Mouse (Mus musculus) left cerebral cortex, adult 2 months (tissue): ENCODE measurements at regions not wholly inside any gene's neighbourhood (a gene's known extent, or its start where the extent isn't known, plus 50 kb on each side); places are given as distances from the start of the nearest gene placed in this dataset.

Experiments used
- DNase-seq, 2 experiments: peaks; one replicate each; pipeline ENCODE4 v3.0.0; 2021 to 2022; ENCODE audit warnings: low spot score in 2 of 2, mixed read lengths in 1 of 2; ENCODE audit errors: extremely low spot score in 1 of 2
- H3K27ac ChIP-seq: fragments of 200-600 bp; 2 replicates; pipeline ENCODE4 v1.8.1; 2022
- H3K4me3 ChIP-seq: fragments of 200-600 bp; 2 replicates; pipeline ENCODE4 v1.8.1; 2022
- CTCF ChIP-seq: fragments of 200-600 bp; IDR thresholded peaks from 2 replicates; pipeline ENCODE4 v1.8.1; 2022; ENCODE audit warnings: antibody characterized with exemption, mild to moderate bottlenecking, moderate library complexity
- intact Hi-C: fragments of 180-260 bp; cut with DNase I; formaldehyde crosslinking; loops from one replicate; pipeline ENCODE4 v1.15.1; 2025

DNA sequence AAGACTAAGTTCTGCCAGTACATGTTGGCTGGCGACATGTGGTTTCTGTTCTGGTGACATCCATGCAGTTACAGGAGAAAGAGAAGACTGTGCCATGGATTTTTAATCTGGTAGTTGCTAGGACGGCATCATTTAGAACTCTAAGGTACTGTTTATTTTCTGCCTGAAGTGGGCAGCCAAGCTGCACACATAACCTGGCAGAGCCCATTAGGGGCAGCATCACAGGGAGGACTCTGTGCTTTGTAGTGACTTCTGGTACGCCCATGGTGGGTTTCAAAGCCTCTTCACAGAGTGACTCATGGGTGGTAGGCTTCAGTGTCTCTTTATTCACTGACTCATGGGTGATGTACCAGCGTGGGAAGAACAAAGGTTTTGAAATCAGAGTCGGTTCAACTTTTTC lies 792.8 kb downstream of the Nr2f2 start:
- intact Hi-C loops: no loop called here
- DNase-seq: no peak
- no peak; the same call in 1 of the 2 replicates for TF ChIP-seq CTCF
- Histone ChIP-seq H3K27ac (no peak overlapping the region), H3K4me3 (no peak overlapping the region)

DNA sequence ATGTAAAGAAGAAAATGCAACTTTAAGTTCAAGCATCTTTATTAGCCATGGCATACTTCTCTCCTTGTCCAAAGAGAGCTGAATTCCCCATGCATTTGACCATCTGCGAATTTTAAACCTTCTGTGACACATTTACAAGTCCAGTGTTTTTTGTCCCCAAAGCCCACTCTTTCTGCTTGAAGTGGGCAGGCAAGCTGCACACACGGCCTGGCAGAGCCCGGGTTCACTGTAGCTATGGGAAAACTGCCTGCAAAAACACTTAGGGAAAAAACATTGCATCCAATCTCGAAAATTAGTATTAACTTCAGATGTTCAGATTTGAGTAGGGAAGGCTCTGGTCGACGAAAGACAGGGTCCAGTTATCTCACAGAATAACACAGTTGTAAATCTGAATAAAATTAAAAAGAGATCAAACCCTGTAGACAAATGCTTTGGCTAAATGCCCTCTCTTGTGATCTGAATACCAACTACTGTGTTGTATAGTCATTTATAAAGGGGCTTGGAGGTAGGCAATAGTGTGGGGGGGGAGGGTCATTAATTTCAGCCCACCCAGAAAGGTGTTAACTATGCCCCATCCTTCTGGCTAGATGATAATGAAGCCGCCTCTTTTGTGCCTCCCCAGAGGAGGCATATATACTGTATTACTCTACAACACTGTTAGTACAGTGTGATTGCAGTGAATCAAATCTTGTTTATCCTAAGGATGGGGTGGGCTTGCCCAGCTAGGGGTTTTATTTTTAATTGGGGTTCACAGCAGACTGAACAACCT lies 793.7 kb downstream of the Nr2f2 start:
- DNase-seq: no peak
- intact Hi-C loops: no loop called here
- no peak overlapping the region for H3K27ac ChIP-seq
- no peak overlapping the region for H3K4me3 ChIP-seq
- no peak for TF ChIP-seq CTCF

DNA sequence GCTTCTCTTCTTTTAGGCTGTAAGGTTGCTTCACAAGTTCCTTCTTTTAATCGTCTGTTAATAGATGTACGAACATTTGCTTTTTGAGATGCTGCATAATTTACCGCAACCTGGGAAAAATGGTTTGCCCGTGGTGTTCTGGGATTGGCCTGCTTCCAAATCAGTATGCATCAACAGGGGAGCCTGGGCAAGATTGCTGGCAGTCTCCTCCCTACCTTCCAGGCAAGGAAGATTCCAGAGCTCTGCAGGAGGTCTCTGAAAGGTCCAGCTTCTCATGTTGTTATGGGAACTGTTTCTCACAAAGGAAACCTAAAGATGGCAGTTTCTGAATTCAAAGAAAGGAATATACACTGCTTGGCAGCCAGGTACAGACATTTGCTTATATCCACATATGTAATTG lies 799.6 kb downstream of the Nr2f2 start:
- no peak for DNase-seq
- H3K27ac ChIP-seq: no peak overlapping the region
- no peak for TF ChIP-seq CTCF
- no peak overlapping the region for H3K4me3 ChIP-seq
- intact Hi-C loops: loop anchor here (10.0 kb wide), 1 partner anchor 1758 kb away; no protein-coding TSS in a partner anchor

DNA sequence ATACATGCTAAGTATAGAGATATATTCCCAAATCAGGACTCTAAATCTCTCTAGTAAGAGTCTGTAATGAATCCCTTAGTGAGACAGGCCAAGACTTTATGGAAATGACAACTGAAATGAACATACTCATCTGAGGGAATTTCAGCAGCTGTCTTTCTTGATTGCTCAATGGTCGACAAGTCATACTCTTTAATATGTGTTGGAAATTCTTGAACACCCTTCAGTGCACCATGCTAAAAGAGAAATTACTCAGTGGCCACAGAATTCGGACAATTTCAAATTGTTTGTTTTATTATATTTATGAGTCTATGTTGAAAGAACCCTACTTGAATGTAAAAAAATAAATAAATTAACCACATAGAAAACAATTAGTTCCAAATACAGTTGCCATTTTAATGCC lies 802.1 kb downstream of the Nr2f2 start:
- no peak for TF ChIP-seq CTCF
- Histone ChIP-seq H3K27ac (no peak overlapping the region), H3K4me3 (no peak overlapping the region)
- intact Hi-C loops: loop anchor here (10.0 kb wide), 1 partner anchor 1760 kb away; no protein-coding TSS in a partner anchor
- no peak for DNase-seq

DNA sequence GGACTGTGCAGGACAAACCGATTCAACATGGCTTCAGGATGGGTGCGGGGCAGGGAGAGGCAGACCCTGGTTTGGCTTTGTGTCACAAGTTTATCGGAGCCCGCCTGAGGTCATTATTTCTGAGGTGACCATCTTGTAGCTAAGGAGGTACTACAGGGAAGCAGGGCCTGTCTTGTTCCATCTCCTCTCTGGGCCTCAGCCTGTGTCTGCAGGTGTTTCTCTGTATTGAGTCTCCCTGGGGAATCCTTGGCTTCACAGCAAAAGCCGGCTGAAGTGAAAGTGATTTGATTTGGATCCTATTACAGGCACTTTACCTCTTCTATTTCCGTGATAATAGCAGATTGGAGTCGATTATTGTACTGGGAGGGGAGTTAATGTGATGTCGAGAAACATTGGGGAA lies 805.7 kb upstream of the Arrdc4 start:
- H3K27ac ChIP-seq: no peak overlapping the region
- no peak overlapping the region for H3K4me3 ChIP-seq
- intact Hi-C loops: no loop called here
- TF ChIP-seq CTCF: no peak
- DNase-seq: no peak

DNA sequence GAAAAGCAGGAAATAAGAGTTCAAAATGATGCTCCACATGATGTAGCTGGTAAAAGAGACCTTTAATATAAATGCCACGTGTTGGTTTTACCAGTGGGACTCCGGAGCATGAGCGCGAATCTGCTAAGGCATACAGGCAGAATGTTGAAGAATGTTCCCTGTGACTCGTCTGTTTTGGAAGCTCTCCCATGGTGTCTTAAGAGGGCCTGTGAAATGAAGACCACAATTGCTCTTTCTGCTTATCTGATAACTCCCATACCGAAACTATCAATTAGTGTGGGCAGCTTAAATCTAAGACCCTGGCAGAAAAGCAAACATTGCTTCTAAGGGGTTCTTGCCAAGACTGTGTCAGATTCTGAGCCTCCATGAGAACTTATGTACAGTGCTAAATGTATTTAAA lies 804.9 kb upstream of the Arrdc4 start:
- DNase-seq: no peak
- TF ChIP-seq CTCF: no peak
- intact Hi-C loops: no loop called here
- Histone ChIP-seq H3K4me3 (no peak overlapping the region), H3K27ac (no peak overlapping the region)

DNA sequence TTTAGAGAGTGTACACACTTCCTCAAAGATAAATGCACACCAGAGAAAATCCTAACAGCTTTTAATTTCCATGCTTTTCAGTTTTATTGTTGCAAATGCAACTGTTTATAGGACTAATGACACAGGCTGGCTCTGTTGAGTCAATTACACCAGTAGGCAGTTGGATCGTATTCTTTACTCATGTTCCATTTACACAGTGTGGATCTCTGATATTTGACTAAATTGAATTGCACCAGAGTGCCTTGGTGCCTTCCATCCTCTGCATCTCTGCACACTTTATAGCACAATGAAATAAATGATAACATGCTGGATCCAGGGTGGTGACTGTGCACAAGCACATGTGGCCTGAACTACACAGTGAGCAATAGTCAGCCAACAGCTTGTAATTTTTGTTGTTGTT lies 787.0 kb upstream of the Arrdc4 start:
- Histone ChIP-seq H3K27ac (no peak overlapping the region), H3K4me3 (no peak overlapping the region)
- intact Hi-C loops: no loop called here
- DNase-seq: no peak
- no peak for TF ChIP-seq CTCF

DNA sequence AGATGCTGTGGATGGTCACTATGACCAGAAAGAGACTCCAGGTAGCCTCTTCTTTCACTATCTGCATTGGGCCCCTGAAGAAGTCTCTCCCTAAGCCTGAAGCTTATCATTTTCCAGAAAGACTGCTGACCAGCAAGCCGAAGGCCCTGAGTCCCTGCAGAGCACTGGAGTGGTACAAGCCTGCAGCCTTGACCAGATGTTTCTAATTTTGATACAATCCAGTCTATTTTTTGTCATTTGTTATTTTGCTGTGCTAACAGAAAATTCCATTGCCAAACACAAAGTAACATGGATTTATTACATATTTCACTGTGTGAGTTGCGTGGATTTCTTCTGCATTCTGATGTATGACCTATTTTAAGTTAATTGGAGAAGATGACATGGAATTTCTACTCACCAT lies 764.9 kb upstream of the Arrdc4 start:
- no peak overlapping the region for H3K27ac ChIP-seq
- no peak overlapping the region for H3K4me3 ChIP-seq
- no peak for DNase-seq
- intact Hi-C loops: no loop called here
- no peak for TF ChIP-seq CTCF

DNA sequence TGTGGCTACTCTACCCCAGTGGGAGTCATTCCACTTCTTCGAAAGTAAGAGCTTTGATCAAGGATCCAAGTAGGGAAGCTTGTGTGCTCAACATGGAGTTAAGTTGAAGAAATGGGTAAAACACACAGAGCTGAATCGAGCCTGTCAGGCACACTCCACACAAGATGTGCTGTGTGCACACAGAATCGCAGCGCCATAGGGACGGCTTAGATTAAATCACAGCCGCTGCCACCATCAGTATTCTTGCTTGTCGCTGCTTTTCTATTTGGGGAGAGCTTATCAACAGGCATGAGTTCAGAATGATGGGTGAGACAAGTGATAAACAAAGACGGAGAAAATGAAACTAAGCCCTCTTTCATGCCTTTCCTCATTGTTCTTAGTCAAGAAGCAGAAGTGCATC lies 761.3 kb upstream of the Arrdc4 start:
- no peak for TF ChIP-seq CTCF
- no peak for DNase-seq
- peak overlapping the region; percentile 38 for H3K4me3 ChIP-seq
- no peak overlapping the region for H3K27ac ChIP-seq
- intact Hi-C loops: no loop called here

DNA sequence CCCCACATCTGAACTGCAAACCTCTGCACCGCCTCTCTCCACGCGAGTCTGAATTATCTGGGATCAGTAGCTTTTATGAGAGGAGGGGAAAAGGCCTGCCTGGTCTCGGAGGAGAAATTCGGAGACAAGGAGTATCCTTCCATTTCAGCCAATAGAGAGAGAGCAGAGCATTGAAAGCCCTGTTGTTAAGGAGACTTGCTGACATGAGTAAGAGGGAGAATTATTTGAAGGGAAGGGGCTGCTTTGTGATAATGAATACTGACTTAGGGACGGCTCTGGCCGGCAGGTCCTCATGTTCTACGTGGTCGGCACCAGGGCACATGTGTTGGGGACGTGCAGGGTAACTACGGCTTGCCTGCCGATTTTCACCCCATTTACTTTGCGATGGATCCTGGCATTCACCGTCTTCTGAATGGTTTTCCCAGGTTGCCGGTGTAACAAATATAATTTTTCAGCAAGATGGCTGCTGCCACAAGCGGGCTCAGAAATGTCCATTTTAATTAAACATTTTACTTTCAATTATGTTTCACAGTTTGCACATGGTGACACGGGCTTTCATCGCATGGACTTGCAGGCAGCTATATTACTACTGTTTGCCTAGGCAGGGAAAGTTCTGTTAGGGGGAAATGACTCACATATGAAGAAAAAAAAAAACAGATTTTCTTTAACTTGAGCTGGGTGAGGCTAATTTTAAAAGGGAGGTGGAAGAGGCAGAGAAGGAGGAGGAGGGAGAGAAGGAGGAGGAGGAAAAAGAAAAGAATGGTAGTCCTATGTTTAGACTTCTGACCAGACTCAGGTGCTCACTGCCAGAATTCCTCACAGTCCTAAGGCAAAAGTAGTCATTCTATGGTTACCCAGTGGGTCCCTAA lies 744.3 kb upstream of the Arrdc4 start:
- DNase-seq: peak in 1 of 2 experiments; percentile 8
- intact Hi-C loops: loop anchor here (2.0 to 5.0 kb wide), 2 partner anchors 874 to 1920 kb away; partner anchors contain the start of gene Nr2f2
- H3K4me3 ChIP-seq: peak overlapping the region; percentile 22

DNA sequence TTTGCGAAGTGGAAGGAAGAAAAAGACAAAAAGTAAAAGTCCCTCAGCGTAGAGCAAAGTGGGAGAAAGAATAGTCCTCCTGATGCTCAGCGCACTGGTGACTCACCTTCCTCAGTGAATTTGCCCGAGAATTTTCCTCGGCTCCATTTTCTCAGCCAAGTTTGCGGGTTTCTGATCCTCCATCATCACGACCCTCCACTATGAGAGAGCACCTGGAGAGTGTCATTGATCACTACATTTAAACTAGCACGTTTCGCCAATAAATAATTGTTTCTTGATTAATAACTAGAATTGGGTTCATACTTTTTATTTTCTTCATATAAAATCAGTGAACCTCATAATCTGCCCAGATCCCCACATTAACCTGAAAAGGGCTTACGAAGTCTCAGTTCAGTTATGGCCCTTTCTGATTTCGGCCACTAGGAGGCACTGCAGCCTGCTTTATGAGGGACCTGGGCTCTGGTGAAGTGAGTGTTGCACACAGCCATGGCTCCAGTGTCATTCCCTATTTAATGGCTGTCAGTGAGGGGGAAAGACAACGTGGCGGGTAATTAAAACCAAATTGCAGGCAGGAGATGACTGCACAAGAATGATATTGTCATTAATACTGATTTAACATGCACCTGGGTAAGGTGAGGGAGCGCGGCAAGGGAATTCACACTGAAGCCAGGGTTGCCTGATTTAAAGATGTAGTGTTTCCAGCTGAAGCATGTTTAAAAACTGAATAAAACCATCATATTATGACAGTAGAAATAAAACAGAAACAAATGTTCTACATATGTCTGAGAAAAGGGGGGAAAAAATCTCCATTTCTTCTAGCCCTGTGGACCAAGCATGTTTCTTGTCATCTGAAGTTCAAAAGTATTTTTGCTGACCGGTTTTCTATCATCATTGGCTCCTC lies 741.8 kb upstream of the Arrdc4 start:
- H3K27ac ChIP-seq: no peak overlapping the region
- peak; percentile 75 to 80 for DNase-seq
- H3K4me3 ChIP-seq: no peak overlapping the region
- intact Hi-C loops: loop anchor here (1.0 to 5.0 kb wide), 3 partner anchors 514 to 876 kb away; partner anchors contain the start of gene Nr2f2
- peak; percentile 96 for TF ChIP-seq CTCF

More for the DNA sequence above, 744.3 kb upstream of the Arrdc4 start:
- H3K27ac ChIP-seq: no peak overlapping the region
- no peak for TF ChIP-seq CTCF
